Mouse (Mus musculus) adrenal gland, adult (tissue): ENCODE data around the gene Capn9.

Source experiments
- DNase-seq, 2 experiments: peaks; one replicate each; pipeline ENCODE4 v3.0.0; 2022 to 2023; ENCODE audit warnings: low spot score in 1 of 2; ENCODE audit not compliant: inconsistent age in 2 of 2

Gene Capn9

GRCm38 (mm10) chr8:124571732-124572429 is 4.0 kb upstream of the Capn9 start:
- DNase-seq, result no peak

GRCm38 (mm10) chr8:124572430-124572775 is 3.5 kb upstream of the Capn9 start:
- DNase-seq, result no peak

GRCm38 (mm10) chr8:124573552-124574340 is 2.2 kb upstream of the Capn9 start:
- DNase-seq, result peak; percentile 90 to 97

GRCm38 (mm10) chr8:124576751-124577150 is 840 bp downstream of the Capn9 start:
- DNase-seq, result no peak

DNA sequence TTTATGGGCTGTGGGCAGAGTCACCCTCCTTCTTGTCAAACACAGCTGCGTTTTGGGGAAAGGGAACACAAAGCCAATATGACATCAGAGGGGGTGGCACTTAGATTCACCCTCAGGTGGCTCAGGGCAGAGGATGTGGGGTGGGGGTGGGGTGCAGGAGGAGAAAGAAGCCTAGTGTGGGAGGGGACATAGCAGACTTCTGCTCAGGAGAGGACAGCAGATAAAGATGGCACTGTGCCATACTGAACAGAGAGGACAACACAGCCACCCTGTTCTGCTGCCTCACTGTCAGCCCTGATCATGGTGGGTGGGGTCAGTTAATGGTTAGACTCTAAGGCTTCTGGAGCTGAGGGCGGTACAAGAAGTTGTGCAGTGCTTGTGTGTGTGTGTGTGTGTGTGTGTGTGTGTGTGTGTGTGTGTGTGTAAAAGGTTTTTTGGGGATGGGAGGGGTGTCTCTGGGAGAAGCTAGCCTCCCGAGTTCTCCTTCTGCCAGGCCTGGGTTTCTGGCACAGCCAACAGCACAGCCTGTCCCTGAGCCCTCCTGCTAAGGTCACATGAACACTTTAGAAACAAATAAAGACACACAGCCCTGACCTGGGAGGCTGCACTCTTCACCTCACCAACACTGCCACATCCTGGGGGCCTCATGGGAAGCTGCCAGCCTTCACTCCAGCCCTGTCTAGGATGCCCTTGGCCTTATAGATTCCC is 10.0 kb downstream of the Capn9 start:
- DNase-seq, result peak in 1 of 2 experiments; percentile 71

DNA sequence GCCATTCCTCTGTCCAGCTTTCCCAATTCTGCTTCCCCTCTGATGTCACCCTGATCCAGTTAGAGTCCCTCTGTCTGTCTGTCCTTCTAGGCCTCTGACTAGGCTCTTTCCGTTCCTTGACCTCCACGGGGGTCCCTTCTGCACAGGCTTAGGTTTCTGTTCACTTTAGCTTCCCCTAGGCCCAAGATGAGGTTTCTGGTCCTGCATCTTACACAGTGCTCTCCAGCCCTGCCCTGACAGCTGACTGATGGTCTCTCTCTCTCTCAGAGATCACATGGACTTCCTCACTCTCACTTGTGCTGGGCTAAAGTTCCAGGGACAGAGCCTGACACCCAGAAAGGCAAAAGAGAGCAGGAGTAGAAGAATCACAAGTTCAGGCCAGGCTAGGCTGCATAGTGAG is 10.6 kb downstream of the Capn9 start:
- no peak for DNase-seq

- peak; percentile 71 to 86 for DNase-seq
Measured at GRCm38 (mm10) chr8:124589393-124589792, 13.5 kb downstream of the Capn9 start.

GRCm38 (mm10) chr8:124604066-124604465 is 28.2 kb downstream of the Capn9 start:
- peak; percentile 34 to 64 for DNase-seq

- peak in 1 of 2 experiments; percentile 59 for DNase-seq
Measured at GRCm38 (mm10) chr8:124608239-124608971, 32.5 kb downstream of the Capn9 start.

GRCm38 (mm10) chr8:124608972-124609353 is 33.1 kb downstream of the Capn9 start:
- no peak for DNase-seq

DNA sequence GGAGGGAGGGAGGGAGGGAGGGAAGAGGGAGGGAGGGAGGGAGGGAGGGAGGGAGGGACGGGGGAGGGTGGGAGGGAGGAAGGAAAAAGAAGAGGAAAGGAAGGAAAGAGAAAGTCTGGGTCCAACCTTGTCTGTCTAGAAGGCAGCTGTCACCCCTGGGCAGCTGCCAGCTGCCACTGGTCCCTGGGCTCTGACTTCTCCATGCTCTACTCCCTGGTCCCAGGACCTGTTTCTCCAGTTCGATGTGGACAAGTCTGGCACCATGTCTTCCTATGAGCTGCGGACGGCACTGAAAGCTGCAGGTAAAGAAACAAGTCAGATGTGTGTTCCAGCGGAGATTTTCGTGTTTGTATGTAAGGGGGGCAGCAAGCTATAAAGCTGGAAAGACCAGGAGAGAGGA is 38.4 kb downstream of the Capn9 start:
- no peak for DNase-seq

DNA sequence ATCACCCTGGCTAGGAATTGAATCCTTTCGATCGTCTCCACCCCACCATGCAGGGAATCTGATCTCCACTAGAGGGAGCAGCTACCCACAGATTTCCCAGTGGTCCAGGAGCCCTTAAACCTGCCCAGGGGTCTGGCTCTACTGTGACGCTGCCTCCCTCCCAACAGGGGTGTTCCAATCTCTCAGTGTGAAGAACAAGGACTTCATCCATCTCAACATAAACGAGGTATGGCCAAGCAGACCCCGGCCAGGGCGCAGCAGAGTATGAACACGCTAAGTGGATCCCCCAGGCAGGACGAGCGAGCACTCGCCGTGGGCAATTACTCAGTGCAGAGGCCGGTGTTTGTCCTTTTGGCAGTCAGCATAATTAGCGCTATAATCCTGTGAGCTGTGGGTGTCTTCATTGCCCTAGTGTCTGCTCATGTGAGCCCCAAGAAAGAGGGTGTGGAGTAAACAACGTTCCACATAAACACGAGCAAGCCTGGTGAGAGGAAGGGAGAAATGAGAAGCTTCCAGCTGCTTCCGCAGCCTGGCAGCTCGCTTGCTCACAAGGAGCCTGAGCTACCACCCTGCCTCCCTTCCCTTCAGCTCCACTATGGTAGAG is 41.5 kb downstream of the Capn9 start:
- DNase-seq, result peak; percentile 74 to 95

- DNase-seq, result peak in 1 of 2 experiments; percentile 73
Measured at GRCm38 (mm10) chr8:124618252-124618651, 42.3 kb downstream of the Capn9 start.

- DNase-seq, result no peak
Measured at GRCm38 (mm10) chr8:124621255-124621654, 45.3 kb downstream of the Capn9 start.

GRCm38 (mm10) chr8:124626251-124626650 is 50.3 kb downstream of the Capn9 start:
- DNase-seq, result no peak

DNA sequence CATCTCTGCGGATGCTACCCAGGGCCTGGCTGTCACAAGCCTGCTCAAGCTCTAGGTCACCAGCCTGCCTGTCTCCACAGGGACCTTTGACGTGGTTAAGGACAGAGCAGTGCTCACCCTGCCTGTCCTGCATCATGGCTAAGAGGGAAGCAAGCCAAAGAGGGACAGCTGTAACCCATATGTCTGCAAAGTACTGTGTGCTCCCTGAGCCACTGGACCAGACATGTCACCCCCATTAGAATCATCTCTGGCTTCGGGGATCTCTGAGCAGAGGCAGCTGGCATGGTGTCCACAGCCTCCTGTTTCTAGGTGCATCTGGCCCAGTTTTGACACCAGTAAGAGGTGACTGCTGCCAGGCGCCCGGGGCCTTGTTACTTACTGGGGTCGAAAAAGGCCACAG is 54.6 kb downstream of the Capn9 start:
- DNase-seq, result peak in 1 of 2 experiments; percentile 39

- DNase-seq, result no peak
Measured at GRCm38 (mm10) chr8:124630891-124631290, 55.0 kb downstream of the Capn9 start.

DNA sequence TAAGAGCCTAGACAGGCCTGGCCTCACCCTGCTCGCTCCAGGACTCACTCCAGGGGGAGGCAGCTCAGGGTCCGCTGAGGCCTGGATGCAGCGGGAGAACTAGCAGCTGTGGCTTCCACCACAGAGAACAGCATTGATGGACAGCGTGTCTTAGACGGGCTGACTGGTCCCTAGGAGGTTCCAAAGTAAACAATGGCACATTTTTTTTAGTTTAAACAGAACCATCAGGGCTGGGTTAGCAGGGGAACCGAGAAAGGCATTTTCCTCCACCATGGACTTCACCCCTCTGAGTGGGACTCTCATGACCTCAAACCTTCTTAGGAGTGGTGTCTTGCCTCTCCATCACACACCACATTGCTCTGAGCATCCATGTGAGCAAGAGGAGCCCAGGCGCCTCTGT is 56.1 kb downstream of the Capn9 start:
- DNase-seq, result no peak

GRCm38 (mm10) chr8:124633001-124633703 is 57.2 kb downstream of the Capn9 start:
- peak; percentile 63 to 83 for DNase-seq
